Mouse (Mus musculus): ENCODE measurements around the gene Gm49395. TPM values are rescaled to one million over a fixed set of nuclear protein-coding genes. Genes with fewer than 3 reads are reported as not detected.

Gene Gm49395
- polyA plus RNA-seq, 1 experiment from 2014 or later: 7.1 TPM

DNA sequence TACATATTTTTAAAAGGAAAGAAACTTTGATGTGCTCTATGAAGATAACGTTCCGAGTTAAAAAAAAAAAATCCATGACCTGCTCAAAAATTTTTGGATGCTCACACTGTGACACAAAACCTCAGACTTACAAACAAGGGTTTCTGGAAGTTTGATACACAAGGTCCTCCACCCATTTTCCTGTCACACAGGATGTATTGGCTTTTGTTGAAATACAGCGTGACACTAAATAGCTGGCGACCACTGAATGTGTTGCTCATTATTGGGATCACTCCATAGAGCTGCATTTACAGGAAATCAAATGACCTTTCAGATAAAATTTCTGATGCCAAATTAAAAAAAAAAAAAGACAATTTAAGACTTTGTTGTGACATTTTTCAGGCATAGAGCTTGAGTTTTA is 23.4 kb upstream of the Gm49395 start:
- 87% methylated on average over 4 of the region's 4 CpGs for WGBS
- Histone ChIP-seq H3K27ac (no peak overlapping the region), H3K4me1 (no peaks in the 10 kb centered on the region), H3K4me3 (replicated peaks) (no peak overlapping the region), H3K27me3 (replicated peaks) (no peaks in the 10 kb centered on the region), H3K9ac (no peak overlapping the region), H3K4me2 (no peak overlapping the region), H3K9me3 (no peaks in the 10 kb centered on the region), H3K36me3 (no peaks in the 10 kb centered on the region)
- ATAC-seq (ENCODE audit: insufficient read depth, low FRiP score, low read depth): no peak

GRCm38 (mm10) chr13:115124521-115124920 is 22.8 kb upstream of the Gm49395 start:
- WGBS: 61% methylated on average over 1 of the region's 1 CpGs
- Histone ChIP-seq H3K4me1 (no peaks in the 10 kb centered on the region), H3K36me3 (no peaks in the 10 kb centered on the region), H3K27me3 (replicated peaks) (no peaks in the 10 kb centered on the region), H3K27ac (no peak overlapping the region), H3K9me3 (no peaks in the 10 kb centered on the region), H3K4me2 (no peak overlapping the region), H3K9ac (no peak overlapping the region), H3K4me3 (replicated peaks) (no peak overlapping the region)
- no peak for ATAC-seq (ENCODE audit: insufficient read depth, low FRiP score, low read depth)

GRCm38 (mm10) chr13:115118756-115119155 is 17.0 kb upstream of the Gm49395 start:
- H3K4me1 ChIP-seq: no peaks in the 10 kb centered on the region
- H3K27ac ChIP-seq: no peak overlapping the region
- no peak overlapping the region for H3K4me3 ChIP-seq (replicated peaks)
- no peaks in the 10 kb centered on the region for H3K9me3 ChIP-seq
- H3K4me2 ChIP-seq: no peak overlapping the region
- H3K36me3 ChIP-seq: no peaks in the 10 kb centered on the region
- H3K9ac ChIP-seq: no peak overlapping the region
- ATAC-seq (ENCODE audit: insufficient read depth, low FRiP score, low read depth): no peak
- H3K27me3 ChIP-seq (replicated peaks): no peaks in the 10 kb centered on the region
- WGBS: 74% methylated on average over 5 of the region's 5 CpGs

DNA sequence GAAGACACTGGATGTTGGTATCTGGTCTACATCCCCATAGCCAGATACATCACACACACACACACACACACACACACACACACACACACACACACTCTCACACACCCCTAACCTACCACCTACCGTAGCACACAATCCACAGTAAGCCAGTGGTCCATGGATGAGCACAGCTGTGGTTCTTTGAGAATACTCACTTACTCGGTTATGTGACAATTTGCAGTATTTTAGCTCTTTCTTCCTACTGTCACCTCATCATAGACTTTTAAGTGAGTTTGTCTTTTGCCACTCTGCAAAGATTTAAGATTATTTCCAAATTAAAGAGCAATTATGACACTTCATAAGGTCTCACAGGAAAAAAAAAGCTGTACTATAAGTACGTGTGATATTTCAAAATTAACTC is 16.5 kb upstream of the Gm49395 start:
- Histone ChIP-seq H3K27me3 (replicated peaks) (no peaks in the 10 kb centered on the region), H3K9me3 (no peaks in the 10 kb centered on the region), H3K4me3 (replicated peaks) (no peak overlapping the region), H3K4me2 (no peak overlapping the region), H3K27ac (no peak overlapping the region), H3K36me3 (no peaks in the 10 kb centered on the region), H3K4me1 (no peaks in the 10 kb centered on the region), H3K9ac (no peak overlapping the region)
- 79% methylated on average over 3 of the region's 3 CpGs for WGBS
- no peak for ATAC-seq (ENCODE audit: insufficient read depth, low FRiP score, low read depth)

DNA sequence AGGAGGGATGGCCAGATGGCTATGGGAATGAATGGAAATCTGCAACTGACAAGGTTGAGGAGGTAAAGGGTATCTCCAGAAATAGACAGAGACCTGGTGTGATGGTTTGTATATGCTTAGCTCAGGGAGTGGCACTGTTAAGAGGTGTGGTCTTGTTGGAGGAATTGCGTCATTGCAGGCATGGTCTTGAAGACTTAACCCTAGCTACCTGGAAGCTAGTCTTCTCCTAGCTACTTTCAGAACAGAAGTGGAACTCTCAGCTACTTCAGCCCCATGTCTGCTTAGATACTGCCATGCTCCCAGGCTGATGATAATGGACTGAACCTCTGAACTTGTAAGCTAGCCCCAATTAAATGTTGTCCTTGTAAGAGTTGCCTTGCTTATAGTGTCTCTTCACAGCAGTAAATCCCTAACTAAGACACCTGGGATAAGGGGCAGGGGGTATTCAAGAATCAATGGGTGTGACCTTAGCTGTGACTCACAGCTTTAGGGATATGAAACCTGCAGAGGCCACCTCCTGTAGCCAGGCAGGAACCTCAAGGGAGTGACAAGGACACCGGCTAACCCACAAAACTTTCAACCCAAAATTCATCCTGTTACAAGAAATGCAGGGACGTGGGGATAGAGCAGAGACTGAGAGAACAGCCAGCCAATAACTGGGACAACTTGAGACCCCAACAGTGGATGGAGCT is 15.4 kb upstream of the Gm49395 start:
- no peak overlapping the region for H3K4me2 ChIP-seq
- no peak for ATAC-seq (ENCODE audit: insufficient read depth, low FRiP score, low read depth)
- 74% methylated on average over 3 of the region's 3 CpGs for WGBS

DNA sequence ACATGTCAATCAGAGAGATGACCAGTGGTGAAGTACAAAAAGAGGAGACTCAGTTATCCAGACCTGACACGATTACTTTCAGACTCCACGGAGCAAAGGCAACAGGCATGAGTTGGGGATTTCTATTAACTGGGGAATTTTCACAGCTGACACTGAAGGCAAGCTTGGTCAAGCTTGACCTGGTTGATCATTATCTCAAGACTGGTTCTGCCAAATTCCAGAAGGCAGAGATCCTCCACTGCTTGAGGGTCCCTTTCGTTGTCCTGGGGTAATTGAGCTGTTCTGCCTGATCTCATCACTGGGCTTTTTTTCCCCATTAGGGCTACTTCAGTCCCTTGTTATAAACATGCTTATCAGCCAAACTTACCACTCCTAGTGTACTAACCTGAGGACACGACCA is 7.9 kb upstream of the Gm49395 start:
- Histone ChIP-seq H3K4me1 (no peaks in the 10 kb centered on the region), H3K27ac (no peak overlapping the region), H3K4me3 (replicated peaks) (no peak overlapping the region), H3K9ac (no peak overlapping the region), H3K4me2 (no peak overlapping the region), H3K36me3 (no peaks in the 10 kb centered on the region), H3K9me3 (no peaks in the 10 kb centered on the region), H3K27me3 (replicated peaks) (no peaks in the 10 kb centered on the region)
- no peak for ATAC-seq (ENCODE audit: insufficient read depth, low FRiP score, low read depth)
- WGBS: 68% methylated on average over 4 of the region's 4 CpGs

More for the DNA sequence above, 15.4 kb upstream of the Gm49395 start:
- Histone ChIP-seq H3K9me3 (no peaks in the 10 kb centered on the region), H3K27ac (no peak overlapping the region), H3K4me1 (no peaks in the 10 kb centered on the region), H3K36me3 (no peaks in the 10 kb centered on the region), H3K9ac (no peak overlapping the region), H3K27me3 (replicated peaks) (no peaks in the 10 kb centered on the region), H3K4me3 (replicated peaks) (no peak overlapping the region)

GRCm38 (mm10) chr13:115107436-115107835 is 5.7 kb upstream of the Gm49395 start:
- Histone ChIP-seq H3K4me3 (replicated peaks) (no peak overlapping the region), H3K27ac (no peak overlapping the region), H3K9ac (no peak overlapping the region), H3K4me2 (no peak overlapping the region), H3K27me3 (replicated peaks) (no peaks in the 10 kb centered on the region), H3K4me1 (no peaks in the 10 kb centered on the region), H3K9me3 (no peaks in the 10 kb centered on the region), H3K36me3 (no peaks in the 10 kb centered on the region)
- 79% methylated on average over 8 of the region's 8 CpGs for WGBS
- ATAC-seq (ENCODE audit: insufficient read depth, low FRiP score, low read depth): no peak

- H3K4me1 ChIP-seq: no peaks in the 10 kb centered on the region
- 83% methylated on average over 10 of the region's 10 CpGs for WGBS
- H3K4me2 ChIP-seq: no peak overlapping the region
- H3K9ac ChIP-seq: no peak overlapping the region
- ATAC-seq (ENCODE audit: insufficient read depth, low FRiP score, low read depth): no peak
- H3K9me3 ChIP-seq: no peaks in the 10 kb centered on the region
- no peak overlapping the region for H3K27ac ChIP-seq
- no peak overlapping the region for H3K4me3 ChIP-seq (replicated peaks)
- no peaks in the 10 kb centered on the region for H3K36me3 ChIP-seq
- H3K27me3 ChIP-seq (replicated peaks): no peaks in the 10 kb centered on the region
Observed at GRCm38 (mm10) chr13:115106183-115106582, 4.5 kb upstream of the Gm49395 start.

DNA sequence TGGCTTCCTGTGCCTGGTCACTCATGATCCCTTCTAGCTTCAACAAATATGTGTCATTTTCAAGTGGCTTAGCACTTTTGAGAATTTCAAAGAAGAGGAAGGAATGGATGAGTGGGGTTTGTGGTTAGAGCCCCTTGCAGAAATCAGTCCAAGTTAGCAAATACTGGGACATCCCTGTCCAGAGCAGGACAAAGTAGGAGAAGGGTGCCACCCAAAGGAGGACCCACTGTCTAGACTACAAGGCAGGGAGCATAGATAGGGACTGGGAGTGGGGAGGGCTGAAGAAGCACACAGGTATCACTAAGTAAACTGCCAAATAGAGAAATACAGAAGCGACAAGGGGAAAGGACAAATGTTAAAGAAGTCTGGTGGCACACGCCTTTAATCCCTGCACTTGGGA is 1.0 kb upstream of the Gm49395 start:
- H3K27ac ChIP-seq: no peak overlapping the region
- WGBS: 86% methylated on average over 2 of the region's 2 CpGs

GRCm38 (mm10) chr13:115100381-115101177 is 1.1 kb downstream of the Gm49395 start:
- Histone ChIP-seq H3K36me3 (no peaks in the 10 kb centered on the region), H3K27ac (peak overlapping the region; percentile 92), H3K9me3 (no peaks in the 10 kb centered on the region), H3K4me2 (peak overlapping the region; percentile 85), H3K9ac (peak overlapping the region; percentile 42; the same call in 1 of the 2 replicates), H3K27me3 (replicated peaks) (no peaks in the 10 kb centered on the region), H3K4me3 (replicated peaks) (peak overlapping the region; percentile 62), H3K4me1 (peaks cover 5% of the 10 kb centered on the region; the same call in 1 of the 2 replicates)
- no peak for ATAC-seq (ENCODE audit: insufficient read depth, low FRiP score, low read depth)
- WGBS: 40% methylated on average over 11 of the region's 11 CpGs

More for the DNA sequence above, 1.0 kb upstream of the Gm49395 start:
- Histone ChIP-seq H3K4me3 (replicated peaks) (no peak overlapping the region), H3K27me3 (replicated peaks) (no peaks in the 10 kb centered on the region), H3K9ac (no peak overlapping the region), H3K36me3 (no peaks in the 10 kb centered on the region), H3K9me3 (no peaks in the 10 kb centered on the region), H3K4me2 (0 out of 2 replicates have a peak overlapping the region, but pooled peaks have one; percentile 13), H3K4me1 (no peaks in the 10 kb centered on the region)
- ATAC-seq (ENCODE audit: insufficient read depth, low FRiP score, low read depth): no peak

GRCm38 (mm10) chr13:115099381-115099780 is 2.3 kb downstream of the Gm49395 start:
- Histone ChIP-seq H3K27me3 (replicated peaks) (no peaks in the 10 kb centered on the region), H3K4me2 (peak overlapping the region; percentile 85; the same call in 1 of the 2 replicates), H3K36me3 (no peaks in the 10 kb centered on the region), H3K9me3 (no peaks in the 10 kb centered on the region), H3K9ac (no peak overlapping the region), H3K4me3 (replicated peaks) (peak overlapping the region; percentile 62), H3K4me1 (peaks cover 5% of the 10 kb centered on the region; the same call in 1 of the 2 replicates), H3K27ac (no peak overlapping the region)
- WGBS: 82% methylated on average over 9 of the region's 9 CpGs
- no peak for ATAC-seq (ENCODE audit: insufficient read depth, low FRiP score, low read depth)

- Histone ChIP-seq H3K36me3 (no peaks in the 10 kb centered on the region), H3K27ac (no peak overlapping the region), H3K4me2 (no peak overlapping the region), H3K9me3 (no peaks in the 10 kb centered on the region), H3K4me1 (peaks cover 5% of the 10 kb centered on the region; the same call in 1 of the 2 replicates), H3K27me3 (replicated peaks) (no peaks in the 10 kb centered on the region), H3K9ac (no peak overlapping the region), H3K4me3 (replicated peaks) (no peak overlapping the region)
- ATAC-seq (ENCODE audit: insufficient read depth, low FRiP score, low read depth): no peak
- WGBS: 65% methylated on average over 3 of the region's 3 CpGs
Observed at GRCm38 (mm10) chr13:115098227-115098626, 3.5 kb downstream of the Gm49395 start.

Data from stomach, embryonic 15.5 days (tissue).